Mouse (Mus musculus) Muller cell, postnatal 12 days (primary cell): ENCODE data around the gene Bach2.

Source experiments
- DNase-seq: peaks from one replicate; pipeline ENCODE4 v3.0.0-alpha.2; 2015; ENCODE audit errors: inconsistent ontology term

The Bach2 gene

DNA sequence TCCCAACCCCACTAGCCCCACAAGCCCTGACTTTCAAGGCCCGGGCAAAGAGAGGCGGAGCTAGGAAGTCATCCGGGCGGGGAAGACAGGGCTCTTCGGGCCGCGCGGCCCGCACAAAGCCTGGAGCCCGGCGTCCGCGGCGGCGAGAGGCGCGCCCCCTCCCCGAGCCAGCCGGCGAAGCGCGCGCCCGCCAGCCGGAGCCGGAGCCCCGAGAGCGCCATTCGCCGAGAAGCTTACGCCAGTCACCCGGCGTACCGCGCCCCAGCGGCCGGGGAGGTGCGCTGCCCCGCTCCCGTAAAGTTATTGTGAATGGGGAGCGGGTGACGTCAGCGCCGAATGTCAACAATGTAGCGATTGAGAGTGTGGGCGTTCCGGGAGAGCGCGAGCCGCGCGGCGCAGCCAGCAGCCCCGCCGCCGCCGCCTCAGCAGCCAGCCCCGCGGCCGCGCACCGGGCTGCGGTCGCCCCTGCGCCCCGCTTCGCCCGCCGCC is at the start of gene Bach2:
TSS of gene Bach2 (plus strand) at position 439 of the 489 bp plus-strand sequence.
- DNase-seq: peak; percentile 96

DNA sequence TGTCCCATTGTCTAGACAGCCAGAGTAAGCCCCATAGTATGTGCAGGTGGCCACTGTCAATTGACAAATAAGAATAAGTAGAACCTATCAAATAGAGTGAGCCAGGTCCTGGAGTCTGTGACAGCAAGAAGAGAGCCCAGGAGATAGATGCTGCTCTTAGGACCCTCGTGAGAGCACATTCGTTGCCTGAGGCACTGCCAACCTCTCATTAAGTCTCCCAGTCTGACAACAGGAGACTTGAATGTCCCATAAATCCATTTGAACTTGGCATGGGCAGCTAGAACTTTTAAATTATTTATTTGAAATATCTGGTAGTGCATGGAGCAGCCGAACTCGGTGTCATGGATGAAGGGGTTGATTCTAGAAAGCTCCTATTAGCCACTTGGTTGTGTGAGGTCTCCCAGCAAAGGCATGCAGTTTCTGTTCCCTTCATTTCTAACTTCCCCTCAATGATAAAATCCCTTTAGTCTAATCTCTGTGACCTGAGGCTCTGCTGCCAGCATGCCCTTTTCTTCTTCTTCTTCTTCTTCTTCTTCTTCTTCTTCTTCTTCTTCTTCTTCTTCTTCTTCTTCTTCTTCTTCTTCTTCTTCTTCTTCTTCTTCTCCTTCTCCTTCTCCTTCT is 49.1 kb upstream of the Bach2 start:
- DNase-seq: no peak

DNA sequence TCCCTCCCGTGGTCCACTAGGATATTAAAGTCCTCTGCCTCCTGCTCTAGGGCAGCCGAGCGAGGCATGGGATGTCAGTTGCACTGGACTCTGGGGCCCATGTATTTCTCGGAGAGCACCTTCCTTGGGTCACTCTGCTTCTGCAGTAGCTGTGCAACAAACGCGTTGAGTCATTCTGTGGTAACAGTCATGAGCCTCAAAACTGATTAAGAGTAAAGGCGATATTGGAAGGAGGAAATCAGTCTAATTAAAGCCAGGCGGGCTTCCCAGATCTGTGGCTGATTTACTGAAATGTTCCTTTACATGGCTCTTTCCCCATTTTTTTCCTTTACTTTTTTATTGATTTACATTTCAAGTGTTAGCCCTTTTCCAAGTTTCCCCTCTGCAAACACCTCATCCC is 48.1 kb upstream of the Bach2 start:
- no peak for DNase-seq

DNA sequence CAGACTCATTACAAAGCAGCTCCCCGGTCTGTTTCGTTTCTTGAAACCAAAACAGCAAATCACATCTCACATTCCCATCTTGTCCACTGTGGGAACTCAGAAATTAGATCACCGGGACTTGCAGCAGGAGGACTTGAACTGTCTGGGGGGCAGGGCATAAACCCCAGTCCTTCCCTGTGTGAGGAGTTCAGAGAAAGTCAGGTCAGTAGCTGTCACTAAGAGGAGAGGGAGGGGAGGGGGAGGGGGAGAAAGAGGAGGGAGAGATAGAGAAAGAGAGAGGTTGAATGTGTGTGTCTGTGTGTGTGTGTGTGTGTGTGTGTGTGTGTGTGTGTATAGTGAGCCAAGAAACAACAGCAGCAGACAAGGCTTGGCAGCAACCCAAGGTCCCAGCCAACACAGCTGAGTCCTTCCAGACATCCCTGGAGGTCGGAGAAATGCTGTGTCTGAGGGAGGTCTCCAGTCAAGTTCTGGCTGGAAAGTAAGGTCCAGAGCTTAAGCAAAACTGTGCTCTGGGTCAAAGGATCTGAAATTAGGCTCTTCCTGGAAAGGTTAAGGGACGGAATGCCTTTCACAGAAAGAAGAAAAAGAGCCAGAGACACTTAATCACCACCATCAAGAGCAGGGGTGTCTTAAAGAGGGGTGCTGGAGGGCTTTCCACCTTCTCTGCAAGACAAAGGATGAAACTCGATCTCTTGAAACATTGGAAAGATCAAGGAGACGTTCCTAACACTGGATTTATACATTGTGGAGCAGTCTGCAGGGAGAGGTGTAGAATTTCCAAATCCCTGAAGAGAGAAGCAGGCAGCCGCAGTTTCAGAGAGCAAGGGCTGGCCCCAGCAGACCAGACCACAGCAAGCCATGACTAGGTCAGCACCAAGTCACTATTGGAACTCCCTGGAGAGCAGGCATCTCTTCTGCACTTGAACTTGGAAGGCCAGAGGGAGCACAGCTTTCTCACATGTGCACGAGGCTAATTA is 42.4 kb upstream of the Bach2 start:
- DNase-seq: peak; percentile 73

DNA sequence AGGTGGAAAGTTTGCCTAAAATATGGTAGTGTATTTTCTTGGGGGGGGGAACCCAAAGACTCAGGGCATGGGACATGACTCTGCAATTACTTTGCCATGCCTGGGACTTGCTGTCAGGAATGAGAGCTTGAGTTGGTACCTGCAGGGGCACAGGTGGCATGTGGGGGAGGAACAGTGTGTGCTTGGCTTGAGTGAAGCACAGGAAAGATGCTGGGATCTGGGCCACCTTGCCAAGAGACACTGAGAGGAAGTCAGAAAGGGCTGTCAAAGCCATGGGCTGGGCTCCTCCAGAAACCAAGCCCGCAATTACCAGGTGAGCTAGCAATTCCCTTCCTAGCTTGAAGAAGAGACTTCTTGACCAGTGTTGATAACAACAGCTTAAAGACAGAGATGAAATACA is 40.6 kb upstream of the Bach2 start:
- DNase-seq: no peak

DNA sequence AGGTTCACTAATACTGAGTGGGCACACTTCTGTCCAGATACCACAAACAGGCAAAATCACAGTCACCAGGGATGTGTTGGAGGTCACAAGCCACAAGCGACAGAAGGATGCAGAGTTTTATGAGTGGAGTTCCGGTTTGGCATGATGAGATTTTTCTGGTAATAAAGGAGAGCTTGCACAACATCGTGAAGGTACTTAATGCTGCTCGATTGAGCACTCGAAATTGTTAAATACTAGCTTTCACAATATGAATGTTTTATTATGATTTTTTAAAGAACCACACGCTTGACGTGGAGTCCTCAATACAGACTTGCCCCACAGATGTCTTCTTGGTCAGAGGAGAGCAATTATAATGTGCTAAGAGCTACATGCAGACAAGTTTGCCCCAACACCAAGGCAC is 40.0 kb upstream of the Bach2 start:
- no peak for DNase-seq

DNA sequence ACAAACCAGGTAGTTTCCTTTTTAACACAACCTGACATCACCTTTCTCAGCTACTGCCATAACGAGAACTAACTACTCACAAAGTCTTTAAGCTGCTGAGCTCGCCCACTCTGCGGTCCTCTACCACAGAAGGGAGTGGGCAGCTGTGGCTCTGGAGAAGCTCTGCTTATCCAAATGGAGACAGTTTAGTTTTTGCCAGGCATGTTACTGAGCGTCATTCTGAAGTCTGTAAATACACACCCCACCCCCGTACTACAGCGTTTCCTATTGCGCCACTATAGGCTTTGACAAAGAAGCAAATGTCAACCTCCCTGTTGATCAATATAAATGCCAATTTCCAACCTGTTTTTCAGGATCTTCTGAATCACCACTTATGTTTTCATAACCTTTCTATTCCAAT is 39.4 kb upstream of the Bach2 start:
- no peak for DNase-seq

DNA sequence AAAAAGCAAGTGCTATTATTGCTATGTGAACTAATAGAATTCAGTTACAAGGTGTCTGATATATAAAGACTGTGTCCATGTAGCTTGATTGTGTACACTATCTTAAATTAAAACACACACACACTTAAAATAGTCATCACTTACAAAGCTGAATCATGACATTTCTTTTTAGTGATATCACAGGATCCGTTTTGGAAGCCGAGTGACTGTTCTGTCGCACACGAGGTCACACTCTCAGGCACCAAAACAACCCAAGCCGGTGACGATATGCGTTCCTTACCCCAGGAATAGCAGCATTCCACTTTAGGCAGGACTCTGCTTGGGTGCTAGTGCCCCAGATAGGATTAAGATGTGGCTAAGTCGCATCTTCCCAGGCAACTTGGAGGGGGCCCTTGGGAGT is 37.5 kb upstream of the Bach2 start:
- no peak for DNase-seq

DNA sequence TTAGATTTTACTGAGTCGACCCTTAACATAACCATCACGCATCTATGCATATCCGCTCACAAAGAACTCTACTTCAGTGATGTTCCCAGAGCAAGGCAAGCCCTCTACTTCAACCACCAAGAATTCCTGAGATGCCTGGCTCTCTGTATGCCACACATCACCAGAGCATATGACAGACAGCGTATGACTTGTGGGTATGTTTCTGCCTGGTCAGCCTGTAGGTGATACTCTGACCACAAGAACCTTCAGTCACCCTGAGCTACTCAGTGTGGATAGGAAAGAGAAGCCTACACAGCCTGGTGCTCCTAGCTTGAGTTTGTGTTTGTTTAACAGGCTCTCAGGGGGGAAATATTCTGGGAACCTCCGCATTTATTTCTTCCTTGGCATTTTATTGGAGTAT is 36.2 kb upstream of the Bach2 start:
- DNase-seq: no peak

DNA sequence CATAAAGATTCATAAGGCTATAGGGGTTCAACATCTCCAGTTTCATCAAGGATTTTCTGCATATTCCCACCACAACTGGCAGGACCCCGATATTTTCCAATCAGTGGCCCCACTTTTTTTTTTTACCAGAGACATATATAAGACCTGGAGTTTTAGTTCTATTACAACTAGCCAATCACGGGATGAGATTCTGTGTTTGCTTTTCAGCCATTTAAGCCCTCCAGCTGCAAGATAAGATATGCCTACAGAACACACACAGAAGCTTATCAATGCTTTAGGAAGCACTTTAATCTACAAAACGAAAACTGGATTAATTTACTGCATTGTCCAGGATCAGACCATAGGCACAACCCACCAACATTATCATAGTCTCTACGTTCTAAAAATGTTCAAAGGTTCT is 33.8 kb upstream of the Bach2 start:
- DNase-seq: no peak

DNA sequence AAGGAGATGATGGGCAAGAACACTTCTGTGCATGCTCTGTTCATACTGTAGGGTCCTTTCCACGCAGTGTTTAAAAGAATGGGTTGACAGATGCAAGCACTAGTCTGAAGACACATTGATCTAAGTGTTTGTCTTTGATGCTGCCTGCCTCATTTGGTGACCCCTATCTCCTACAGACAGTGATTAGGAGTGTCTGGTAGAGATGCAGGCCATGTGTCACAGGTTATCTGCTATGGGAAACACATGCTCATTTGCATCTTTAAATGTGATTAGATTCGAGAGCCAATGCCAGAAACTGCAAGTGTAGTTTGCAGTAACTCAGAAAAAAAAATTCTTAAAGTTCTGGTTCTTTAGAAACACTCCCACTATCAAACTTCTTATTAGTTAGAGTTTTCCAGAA is 32.8 kb upstream of the Bach2 start:
- no peak for DNase-seq

DNA sequence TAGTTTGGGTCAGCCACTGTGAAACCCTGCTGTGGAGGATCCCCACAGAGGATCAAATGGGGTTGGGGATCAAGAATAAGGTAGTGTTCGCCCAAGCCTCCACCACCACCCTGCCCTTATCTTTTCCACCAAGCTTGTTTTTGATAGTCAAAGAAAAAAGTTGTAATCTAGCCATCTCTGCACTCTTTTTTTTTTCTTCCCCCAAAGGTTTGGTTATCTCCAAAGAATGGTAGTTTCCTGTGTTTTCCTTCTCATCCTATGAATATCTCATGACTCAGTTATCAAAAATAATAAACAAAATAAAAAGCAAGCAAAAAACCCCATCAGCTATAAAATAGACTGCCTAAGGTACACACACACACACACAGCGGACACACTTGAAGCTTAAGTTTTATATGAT is 28.6 kb upstream of the Bach2 start:
- DNase-seq: no peak

DNA sequence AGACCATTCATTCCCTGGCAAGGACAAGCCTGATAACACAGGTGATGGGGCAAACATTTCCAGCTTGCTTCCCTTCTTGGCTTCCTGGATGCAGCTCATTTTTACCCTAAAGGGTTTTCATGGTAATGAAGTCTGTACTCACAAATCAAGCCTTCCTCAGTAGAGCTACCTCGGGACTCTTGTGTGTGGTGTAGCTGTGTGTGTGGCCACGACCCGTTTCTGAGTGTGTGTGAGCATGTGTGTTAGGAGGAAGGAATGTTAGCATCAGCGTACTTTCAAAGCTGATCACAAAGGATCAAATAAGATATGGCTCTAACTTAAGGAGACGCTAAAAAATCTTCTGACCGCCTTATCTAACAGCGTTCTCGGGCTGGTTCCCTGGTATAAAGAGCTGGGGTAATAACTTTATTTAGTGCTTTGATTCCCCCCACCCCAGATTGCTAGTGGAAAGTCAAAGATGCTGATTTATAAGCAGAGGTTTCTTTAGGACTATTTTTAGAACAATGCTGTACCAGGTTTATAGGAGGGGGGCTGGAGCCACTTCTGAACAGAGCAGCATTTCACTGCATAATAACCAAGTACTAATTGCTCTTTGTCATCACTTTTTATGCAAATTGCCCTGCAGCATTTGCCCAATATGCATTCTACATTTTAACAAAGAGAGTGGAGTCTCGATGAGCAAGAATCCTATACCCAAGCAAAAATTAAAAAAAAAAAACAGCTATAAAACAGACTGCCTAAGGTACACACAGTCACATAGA is 28.0 kb upstream of the Bach2 start:
- no peak for DNase-seq

DNA sequence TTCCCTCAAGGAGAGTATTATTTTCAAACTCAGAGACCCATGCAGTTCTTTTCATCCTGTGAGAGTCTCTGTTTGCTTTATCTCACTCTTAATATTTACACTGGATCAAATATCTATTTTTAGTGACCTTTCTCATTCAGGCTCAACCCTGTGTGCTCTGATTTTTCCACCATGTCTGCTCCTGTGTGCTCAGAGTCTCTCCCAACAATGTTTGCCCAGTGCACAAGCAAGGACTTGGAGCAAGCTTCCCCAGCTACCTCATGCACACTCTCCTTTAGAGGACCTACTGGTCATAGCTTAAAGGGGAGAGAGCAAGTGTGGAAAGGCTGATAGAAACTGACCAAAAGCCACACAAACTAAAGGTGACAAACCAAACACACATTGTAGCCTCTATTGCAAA is 26.0 kb upstream of the Bach2 start:
- DNase-seq: no peak

DNA sequence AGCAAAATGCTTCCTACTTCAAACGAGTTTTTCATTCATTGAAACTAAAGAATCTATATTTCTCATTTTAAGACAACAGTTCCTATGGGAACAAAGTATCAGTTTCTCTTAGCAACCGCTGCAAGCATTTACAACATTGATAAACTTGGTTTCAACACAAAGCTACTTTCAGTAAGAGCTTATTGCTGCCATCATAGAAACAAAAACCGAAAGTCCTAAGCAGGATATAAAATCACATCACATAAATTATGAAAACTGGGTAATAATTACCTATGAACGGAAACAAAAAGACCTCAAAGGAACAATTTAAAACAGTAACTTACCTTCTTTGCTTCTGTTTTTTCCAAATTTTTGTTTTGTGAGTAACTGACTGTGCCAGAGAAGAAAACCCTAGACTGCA is 22.1 kb upstream of the Bach2 start:
- no peak for DNase-seq

DNA sequence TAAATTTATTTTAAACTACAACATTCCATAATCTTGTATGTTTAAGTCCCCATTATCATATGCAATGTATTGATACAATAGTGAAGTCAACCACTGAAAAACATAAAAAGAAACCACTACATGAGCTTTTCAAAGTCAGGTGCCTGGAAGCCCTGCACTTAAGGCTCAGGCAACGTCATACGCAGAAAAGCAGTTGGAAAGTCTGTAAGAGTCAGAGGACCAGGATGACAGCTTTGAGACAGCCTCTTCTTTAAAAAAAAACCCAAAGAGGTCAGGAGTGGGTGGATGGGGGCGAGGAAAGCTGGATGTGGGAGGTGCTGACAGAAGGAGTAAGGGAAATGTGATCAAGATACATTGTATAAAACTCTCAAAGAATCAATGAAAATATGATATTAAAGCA is 21.6 kb upstream of the Bach2 start:
- DNase-seq: no peak

DNA sequence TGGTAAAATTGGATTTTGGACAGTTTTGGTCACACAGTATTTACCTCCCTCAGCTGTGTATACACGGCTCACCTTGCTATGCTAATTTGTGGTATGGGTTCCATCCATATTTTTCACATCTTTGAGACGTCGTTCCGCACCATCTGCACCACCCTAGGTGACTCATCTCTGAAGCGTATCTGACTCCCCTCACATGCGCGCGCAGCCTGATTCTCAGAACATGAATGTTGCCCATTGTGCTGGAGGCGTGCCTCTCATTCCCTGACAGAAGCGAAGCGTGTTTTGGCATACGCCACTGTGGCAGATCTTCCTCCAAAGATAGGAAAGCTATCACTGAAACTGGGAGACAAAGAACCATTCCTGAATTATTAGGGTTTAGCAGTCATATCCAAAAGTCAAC is 21.0 kb upstream of the Bach2 start:
- no peak for DNase-seq

DNA sequence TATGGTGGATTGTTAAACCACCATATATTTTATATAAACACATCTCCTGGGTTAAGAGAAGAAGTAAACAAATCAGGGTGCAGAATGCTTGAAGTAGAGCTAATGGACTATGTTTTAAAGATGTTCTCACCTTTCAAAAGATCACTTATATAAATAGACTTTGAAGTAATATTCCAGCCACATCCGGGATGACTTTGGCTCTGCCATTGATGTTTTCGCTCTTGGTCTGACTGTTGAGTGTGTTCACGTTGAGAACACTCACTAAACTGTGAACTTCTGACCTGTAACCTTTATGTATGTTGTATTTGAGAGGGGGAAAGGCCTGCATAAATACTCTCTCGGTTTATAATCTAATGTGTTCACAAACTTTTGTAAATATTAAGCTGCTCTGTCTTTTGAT is 20.2 kb upstream of the Bach2 start:
- DNase-seq: no peak

DNA sequence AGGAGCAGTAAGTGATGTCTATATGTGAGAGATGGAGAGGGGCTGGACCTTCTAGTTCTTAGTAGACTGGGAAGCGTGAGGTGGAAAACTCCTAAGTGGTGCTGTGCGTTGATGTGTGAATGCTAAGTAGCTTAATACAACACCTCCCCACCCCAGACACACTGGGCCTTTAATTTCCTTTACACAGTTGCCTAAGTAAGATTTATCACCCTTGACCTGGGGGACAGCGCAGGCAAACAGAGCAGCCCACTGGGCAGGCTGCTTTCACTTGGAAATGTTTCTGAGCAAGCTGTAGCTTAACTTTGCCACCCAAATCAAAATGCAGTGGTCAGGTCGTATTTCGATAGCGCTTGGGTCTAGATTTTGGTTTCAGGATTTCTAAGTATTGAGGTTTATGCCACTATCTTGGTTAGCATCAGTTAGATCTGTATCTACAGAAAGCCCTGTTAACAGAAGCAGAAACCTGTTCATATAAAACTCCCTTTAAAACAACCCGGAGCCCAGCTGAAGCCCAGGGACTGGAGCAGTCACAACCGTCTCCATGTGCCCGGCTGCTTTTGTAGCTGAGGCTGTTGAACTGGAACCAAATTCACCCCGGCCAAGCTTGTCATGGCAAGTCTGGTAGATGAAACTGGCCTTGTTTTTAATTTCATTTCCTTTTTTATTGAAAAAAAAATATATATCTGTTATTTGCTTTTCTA is 19.0 kb upstream of the Bach2 start:
- DNase-seq: no peak

DNA sequence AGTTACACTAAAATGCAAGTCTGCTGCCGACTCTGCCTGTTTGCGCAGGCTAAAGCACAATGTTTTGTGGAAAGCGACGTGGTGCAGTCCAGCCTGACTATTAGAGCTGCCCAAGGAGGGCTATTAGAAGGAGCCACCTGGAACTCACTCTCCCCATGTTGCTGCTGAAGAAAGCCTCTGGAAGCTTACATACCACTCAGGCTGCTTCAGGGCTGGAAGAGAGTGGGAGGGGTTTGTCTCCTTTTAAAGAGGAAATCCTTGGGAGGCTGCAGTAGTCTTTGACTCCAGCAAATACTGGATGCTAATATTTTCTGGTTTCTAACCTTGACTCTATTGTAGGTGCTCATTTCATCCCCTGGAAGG is 18.5 kb upstream of the Bach2 start:
- no peak for DNase-seq

DNA sequence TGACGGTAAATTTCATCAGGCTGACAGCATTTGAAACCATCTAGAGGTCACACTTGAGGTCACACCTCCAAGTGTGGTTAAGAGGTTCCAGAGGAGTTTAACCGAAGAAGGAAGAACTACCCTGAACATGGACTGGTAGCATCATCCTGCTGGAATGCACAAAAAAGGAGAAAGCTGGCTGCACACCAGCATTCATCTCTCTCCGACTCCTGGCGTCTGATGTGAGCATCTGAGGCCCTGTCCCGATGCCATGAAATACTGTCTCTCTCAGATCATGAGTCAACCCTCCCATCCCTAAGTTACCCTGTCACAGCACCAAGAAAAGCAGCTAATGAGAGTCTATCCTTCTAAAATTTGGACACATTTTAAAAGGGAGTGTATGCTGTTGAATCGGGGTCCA is 17.6 kb upstream of the Bach2 start:
- DNase-seq: peak; percentile 83

DNA sequence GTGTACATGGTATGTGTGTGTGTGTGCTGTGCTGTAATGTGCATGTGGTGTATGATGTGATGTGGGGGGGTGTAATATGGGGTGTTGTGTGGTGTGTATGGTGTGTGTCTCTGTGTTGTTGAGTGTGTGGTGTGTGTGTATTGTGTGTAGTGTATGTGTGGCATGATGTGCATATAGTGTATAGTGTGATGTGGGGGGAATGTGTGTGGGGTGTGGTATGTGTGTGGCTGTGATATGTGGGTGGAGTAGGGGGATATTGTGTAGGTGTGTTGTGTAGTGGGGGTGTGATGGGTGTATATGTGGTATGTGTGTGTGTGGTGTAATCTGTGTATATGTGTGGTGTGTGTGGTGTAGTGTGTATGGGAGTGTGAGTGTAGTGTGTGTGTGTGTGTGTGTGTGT is 15.0 kb upstream of the Bach2 start:
- DNase-seq: no peak
